Mouse (Mus musculus) heart, postnatal 0 days (tissue): ENCODE data around the gene Grik4.

Experiments
- CTCF ChIP-seq: IDR thresholded peaks from 2 replicates; pipeline ENCODE4 v1.5.1; 2016; ENCODE audit warnings: antibody characterized with exemption, control low read depth, low read depth
- EP300 ChIP-seq: IDR thresholded peaks from 2 replicates; pipeline ENCODE4 v1.6.1; 2016; ENCODE audit warnings: antibody characterized with exemption, low read depth

DNA sequence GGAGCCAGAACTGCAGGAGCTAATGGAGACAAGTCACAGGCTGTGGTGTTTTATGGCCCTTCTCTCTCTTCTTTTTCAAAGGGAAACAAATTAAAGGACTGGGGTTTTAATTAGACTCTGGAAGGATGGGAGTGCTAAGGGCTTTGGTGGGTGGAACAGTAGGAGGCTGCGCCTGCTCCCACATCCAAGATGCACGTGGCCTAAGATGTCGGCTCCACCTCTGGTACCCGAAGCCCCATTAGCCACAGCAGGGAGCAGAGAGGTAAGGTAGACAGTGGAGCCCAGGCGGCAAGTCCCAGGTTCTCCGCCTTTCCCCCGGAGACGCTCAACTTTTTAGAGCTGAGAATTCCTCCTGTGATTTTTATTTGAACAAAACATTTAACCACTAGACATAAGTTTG, 166.4 kb downstream of the Grik4 start:
- TF ChIP-seq EP300: no peak
- TF ChIP-seq CTCF: no peak
